Mouse (Mus musculus) neural tube, embryonic 15.5 days (tissue): ENCODE results near the gene Sh3kbp1. TPM values are rescaled to one million over a fixed set of nuclear protein-coding genes. Genes with fewer than 3 reads are reported as not detected.

ENCODE experiments used
- ATAC-seq: fragments of 200-750 bp; cut with Nextera tagmentation; 2 replicates; pipeline ENCODE4 v1.8.0; 2017; ENCODE audit warnings: mild to moderate bottlenecking, moderate TSS enrichment, moderate library complexity; ENCODE audit not compliant: low FRiP score
- H3K27ac ChIP-seq: fragments of 300-500 bp; sonication (generic); replicated peaks from 2 replicates; pipeline ENCODE4 v1.5.1; 2015; ENCODE audit warnings: mild to moderate bottlenecking, inconsistent platforms
- H3K27me3 ChIP-seq: fragments of 300-500 bp; sonication (generic); replicated peaks from 2 replicates; pipeline ENCODE4 v1.6.1; 2015; ENCODE audit warnings: inconsistent platforms
- H3K36me3 ChIP-seq: fragments of 300-500 bp; sonication (generic); 2 replicates; pipeline ENCODE4 v1.6.1; 2015; ENCODE audit warnings: inconsistent platforms
- H3K4me1 ChIP-seq: fragments of 300-500 bp; sonication (generic); 2 replicates; pipeline ENCODE4 v1.6.1; 2015; ENCODE audit warnings: inconsistent platforms
- H3K4me2 ChIP-seq: fragments of 300-500 bp; sonication (generic); 2 replicates; pipeline ENCODE4 v1.6.1; 2015; ENCODE audit warnings: inconsistent platforms, mild to moderate bottlenecking, moderate library complexity
- H3K4me3 ChIP-seq: fragments of 300-500 bp; sonication (generic); replicated peaks from 2 replicates; pipeline ENCODE4 v1.5.1; 2015; ENCODE audit warnings: mild to moderate bottlenecking, inconsistent platforms
- H3K9ac ChIP-seq: fragments of 300-500 bp; sonication (generic); replicated peaks from 2 replicates; pipeline ENCODE4 v1.6.1; 2015; ENCODE audit warnings: mild to moderate bottlenecking, inconsistent platforms
- H3K9me3 ChIP-seq: fragments of 300-500 bp; sonication (generic); replicated peaks from 2 replicates; pipeline ENCODE4 v1.6.1; 2016; ENCODE audit warnings: inconsistent platforms
- WGBS: fragments of 180-500 bp; shearing (Covaris S2); methylation state at CpG from one replicate; pipeline ENCODE4 v1.1.7; 2015; ENCODE audit warnings: mixed read lengths; 5-methylcytosine and 5-hydroxymethylcytosine counted together
- polyA plus RNA-seq: library from polyadenylated mRNA; unstranded; fragments of >200 nt; fragmentation: Nextera tagmentation; extraction: Ambion mirVana; gene quantifications from 2 replicates; pipeline ENCODE4 v1.2.1, GENCODE M21; 2015

Sh3kbp1 gene
- polyA plus RNA-seq, 1 experiment from 2014 or later: 46.2 TPM

DNA sequence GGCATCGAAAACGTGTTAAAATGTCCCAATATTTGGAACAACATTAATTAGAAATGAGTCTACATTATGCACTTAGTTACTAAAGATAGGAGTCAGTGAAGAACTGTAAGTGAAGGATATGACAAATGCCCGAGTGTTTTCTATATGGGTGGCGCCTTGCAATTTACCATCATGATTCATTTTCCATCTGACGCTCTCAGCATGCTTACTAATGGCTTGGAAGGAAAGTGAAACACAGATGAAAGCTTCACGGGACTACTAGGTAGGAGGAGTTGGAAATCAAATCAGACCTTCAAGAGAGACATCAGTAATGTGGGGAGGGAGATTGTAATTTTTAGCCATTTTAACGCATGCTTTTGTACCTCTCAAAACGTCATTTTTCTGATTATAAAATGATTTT lies 223.7 kb downstream of the Sh3kbp1 start:
- H3K4me2 ChIP-seq: no peak overlapping the region
- no peaks in the 10 kb centered on the region for H3K9me3 ChIP-seq
- peaks cover 6% of the 10 kb centered on the region; the same call in 1 of the 2 replicates for H3K27me3 ChIP-seq
- no peaks in the 10 kb centered on the region for H3K36me3 ChIP-seq
- 84% methylated on average over 8 of the region's 8 CpGs for WGBS
- H3K4me1 ChIP-seq: no peaks in the 10 kb centered on the region
- H3K9ac ChIP-seq: no peak overlapping the region
- ATAC-seq: no peak
- no peak overlapping the region for H3K27ac ChIP-seq
- no peak overlapping the region for H3K4me3 ChIP-seq

DNA sequence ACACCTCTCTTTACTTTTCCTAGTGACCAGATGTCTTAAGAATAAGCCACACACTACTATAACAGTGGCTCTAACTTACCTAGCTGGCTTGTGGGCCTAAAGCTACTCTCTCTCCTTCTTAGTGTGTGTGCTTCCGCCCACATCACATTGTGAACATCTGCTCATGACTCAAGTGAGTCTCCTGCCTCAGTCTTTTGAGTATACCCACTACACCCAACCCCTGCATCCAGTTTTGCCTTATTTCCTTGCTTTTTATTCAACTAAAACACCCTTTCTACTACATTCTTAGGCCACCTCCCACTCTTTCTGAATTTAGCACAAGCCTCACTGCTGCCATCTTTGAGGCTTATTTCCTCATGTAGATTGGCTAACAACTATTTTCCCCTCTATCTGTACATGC lies 229.8 kb downstream of the Sh3kbp1 start:
- 89% methylated on average over 1 of the region's 1 CpGs for WGBS
- no peaks in the 10 kb centered on the region for H3K4me1 ChIP-seq
- no peak overlapping the region for H3K4me3 ChIP-seq
- no peak for ATAC-seq
- H3K9me3 ChIP-seq: no peaks in the 10 kb centered on the region
- H3K27ac ChIP-seq: no peak overlapping the region
- H3K4me2 ChIP-seq: no peak overlapping the region
- H3K27me3 ChIP-seq: 0 out of 2 replicates have a peak, but pooled peaks cover 9% of the 10 kb centered on the region
- H3K9ac ChIP-seq: no peak overlapping the region
- no peaks in the 10 kb centered on the region for H3K36me3 ChIP-seq

DNA sequence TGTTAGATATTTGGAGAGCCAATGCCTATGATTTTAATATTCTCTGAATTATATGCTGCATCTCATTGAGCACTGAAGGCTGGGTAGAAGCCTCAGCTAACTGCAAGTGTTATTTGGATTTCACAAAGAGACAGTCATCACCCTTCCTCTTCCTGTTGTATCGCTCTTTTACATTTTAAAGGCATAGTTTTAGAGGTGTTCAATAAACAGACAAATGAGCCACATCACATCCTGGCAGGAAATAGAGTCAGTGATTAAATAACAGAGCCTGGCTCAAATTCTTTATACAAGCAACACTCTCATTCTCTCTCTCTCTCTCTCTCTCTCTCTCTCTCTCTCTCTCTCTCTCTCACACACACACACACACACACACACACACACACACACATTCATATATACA lies 231.1 kb downstream of the Sh3kbp1 start:
- no peaks in the 10 kb centered on the region for H3K4me1 ChIP-seq
- no peak overlapping the region for H3K4me3 ChIP-seq
- ATAC-seq: no peak
- 0 out of 2 replicates have a peak, but pooled peaks cover 6% of the 10 kb centered on the region for H3K27me3 ChIP-seq
- WGBS: 90% methylated on average over 1 of the region's 1 CpGs
- H3K4me2 ChIP-seq: no peak overlapping the region
- H3K9ac ChIP-seq: no peak overlapping the region
- H3K9me3 ChIP-seq: no peaks in the 10 kb centered on the region
- H3K27ac ChIP-seq: no peak overlapping the region
- no peaks in the 10 kb centered on the region for H3K36me3 ChIP-seq

DNA sequence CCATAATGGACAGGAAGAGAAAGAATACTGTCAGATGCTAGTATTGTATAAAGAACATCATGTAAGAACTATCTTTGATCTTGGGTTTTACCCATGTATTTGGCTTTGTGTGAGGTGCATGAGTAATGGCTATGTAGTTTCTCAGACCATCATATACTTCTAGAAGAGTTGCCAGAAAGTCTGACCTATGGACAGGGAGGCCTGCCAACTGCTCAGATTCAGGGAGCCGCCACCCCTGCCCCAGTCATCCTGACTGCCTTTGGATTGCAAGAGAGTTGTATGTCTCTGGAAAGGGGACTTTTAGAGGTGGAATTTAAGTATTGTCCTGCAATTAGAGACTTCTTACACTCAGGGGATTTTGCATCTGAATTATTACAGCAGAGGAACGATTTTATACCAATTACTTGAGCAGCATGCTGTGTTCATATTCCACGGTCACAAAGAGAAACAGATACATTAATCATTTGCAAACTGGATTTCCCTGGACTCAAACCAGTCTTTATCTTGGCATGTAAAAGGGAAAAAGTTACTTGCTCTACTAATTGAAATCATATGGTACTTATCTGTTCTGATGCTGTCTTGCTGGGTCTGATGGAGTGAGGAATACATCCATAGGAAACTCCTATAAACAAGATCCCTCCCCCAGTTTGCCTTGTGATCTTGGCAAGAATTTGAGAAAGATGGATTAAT lies 233.9 kb downstream of the Sh3kbp1 start:
- H3K36me3 ChIP-seq: no peaks in the 10 kb centered on the region
- ATAC-seq: no peak
- no peak overlapping the region for H3K9ac ChIP-seq
- no peak overlapping the region for H3K4me2 ChIP-seq
- H3K4me3 ChIP-seq: no peak overlapping the region
- H3K9me3 ChIP-seq: no peaks in the 10 kb centered on the region
- H3K27ac ChIP-seq: no peak overlapping the region
- H3K27me3 ChIP-seq: 0 out of 2 replicates have a peak, but pooled peaks cover 7% of the 10 kb centered on the region
- H3K4me1 ChIP-seq: no peaks in the 10 kb centered on the region
- WGBS: 61% methylated on average over 3 of the region's 3 CpGs

DNA sequence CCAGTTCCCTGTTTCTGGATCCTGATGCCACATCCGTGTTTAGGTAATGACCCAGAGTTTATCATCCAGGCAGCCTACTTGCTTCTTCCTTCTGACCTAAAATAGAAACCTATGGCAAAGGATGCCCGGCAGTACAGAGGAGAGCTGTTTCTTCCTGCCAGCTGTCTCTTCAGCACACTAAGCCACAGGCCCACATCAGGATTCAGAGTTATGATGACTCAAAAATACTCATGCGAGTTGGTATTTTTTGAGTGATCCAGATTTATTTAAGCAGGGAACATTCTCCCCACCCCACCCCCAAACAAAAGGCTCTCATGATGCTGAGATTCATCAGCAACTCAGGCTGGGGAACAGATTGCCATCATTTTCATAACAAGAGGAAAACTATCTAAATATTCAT lies 240.6 kb downstream of the Sh3kbp1 start:
- 0 out of 2 replicates have a peak, but pooled peaks cover 6% of the 10 kb centered on the region for H3K27me3 ChIP-seq
- 85% methylated on average over 3 of the region's 3 CpGs for WGBS
- no peaks in the 10 kb centered on the region for H3K4me1 ChIP-seq
- no peak overlapping the region for H3K4me3 ChIP-seq
- H3K27ac ChIP-seq: no peak overlapping the region
- no peaks in the 10 kb centered on the region for H3K36me3 ChIP-seq
- H3K9me3 ChIP-seq: no peaks in the 10 kb centered on the region
- no peak for ATAC-seq
- no peak overlapping the region for H3K4me2 ChIP-seq
- no peak overlapping the region for H3K9ac ChIP-seq

DNA sequence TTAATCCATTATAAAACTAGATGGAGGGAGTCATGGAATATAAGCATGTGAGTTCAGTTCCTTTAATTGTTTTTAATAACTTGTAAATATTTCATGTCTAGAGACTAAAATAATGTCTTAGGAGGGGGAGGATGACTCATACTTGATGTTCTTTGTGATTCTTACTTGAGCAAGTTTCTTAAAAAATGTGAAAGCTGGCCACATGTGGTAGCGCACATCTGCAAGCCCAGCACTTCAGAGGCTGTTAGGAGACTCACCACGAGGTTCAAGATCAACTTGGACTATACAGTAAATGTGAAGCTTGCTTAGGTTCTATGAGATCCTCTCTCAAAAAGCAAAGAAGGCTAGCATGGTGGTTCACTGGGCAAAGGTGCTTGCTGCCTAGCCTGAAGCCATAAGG lies 245.4 kb downstream of the Sh3kbp1 start:
- no peaks in the 10 kb centered on the region for H3K4me1 ChIP-seq

DNA sequence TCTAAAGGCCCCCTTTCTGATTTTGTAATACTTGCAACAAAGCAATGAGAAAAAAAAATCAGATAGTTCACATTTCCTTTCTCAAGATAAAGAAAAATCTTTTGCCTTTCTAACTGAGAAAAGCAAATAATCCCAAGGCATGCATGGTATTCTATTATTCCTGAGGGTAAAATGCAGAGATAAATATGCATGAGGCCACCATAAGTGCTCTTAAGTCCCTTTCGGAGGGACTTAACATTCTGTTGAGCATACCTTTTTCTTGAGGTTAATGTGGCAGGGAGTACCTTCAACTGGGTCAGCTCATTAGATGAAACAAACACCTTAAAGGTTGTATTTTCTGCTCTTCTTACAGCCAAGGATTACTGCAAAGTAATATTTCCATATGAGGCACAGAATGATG lies 250.7 kb downstream of the Sh3kbp1 start:
- Histone ChIP-seq H3K9me3 (no peaks in the 10 kb centered on the region), H3K9ac (no peak overlapping the region), H3K4me3 (no peak overlapping the region), H3K4me2 (no peak overlapping the region), H3K4me1 (no peaks in the 10 kb centered on the region), H3K27ac (no peak overlapping the region), H3K27me3 (0 out of 2 replicates have a peak, but pooled peaks cover 8% of the 10 kb centered on the region), H3K36me3 (no peaks in the 10 kb centered on the region)
- 61% methylated on average over 1 of the region's 1 CpGs for WGBS
- no peak for ATAC-seq

More for the DNA sequence above, 245.4 kb downstream of the Sh3kbp1 start:
- Histone ChIP-seq H3K27me3 (0 out of 2 replicates have a peak, but pooled peaks cover 5% of the 10 kb centered on the region), H3K9ac (no peak overlapping the region), H3K27ac (no peak overlapping the region), H3K9me3 (no peaks in the 10 kb centered on the region), H3K4me2 (no peak overlapping the region), H3K36me3 (no peaks in the 10 kb centered on the region), H3K4me3 (no peak overlapping the region)
- no peak for ATAC-seq
- 86% methylated on average over 2 of the region's 2 CpGs for WGBS

DNA sequence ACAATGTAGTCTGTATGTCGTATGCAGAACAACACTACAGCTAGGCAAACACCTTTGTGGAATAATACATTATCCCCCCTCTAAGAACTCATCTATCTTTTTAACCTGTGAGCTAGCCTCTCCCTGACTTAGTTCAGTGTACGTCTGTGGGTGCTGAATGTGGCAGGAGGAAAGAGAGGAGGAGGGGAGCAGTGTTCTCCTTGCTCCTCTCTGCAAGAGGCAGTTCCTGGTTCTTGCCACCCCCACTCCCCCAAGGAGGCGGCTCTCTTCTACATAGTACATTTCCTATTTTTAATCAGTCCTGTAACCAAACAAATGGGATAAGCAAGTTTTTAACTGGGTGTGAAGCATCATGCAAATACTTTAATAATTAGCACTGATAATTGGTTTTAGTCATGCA lies 252.4 kb downstream of the Sh3kbp1 start:
- no peak for ATAC-seq
- Histone ChIP-seq H3K9me3 (no peaks in the 10 kb centered on the region), H3K27ac (no peak overlapping the region), H3K4me2 (no peak overlapping the region), H3K4me1 (no peaks in the 10 kb centered on the region), H3K9ac (no peak overlapping the region), H3K27me3 (0 out of 2 replicates have a peak, but pooled peaks cover 11% of the 10 kb centered on the region), H3K4me3 (no peak overlapping the region), H3K36me3 (no peaks in the 10 kb centered on the region)
- WGBS: 62% methylated on average over 3 of the region's 3 CpGs

DNA sequence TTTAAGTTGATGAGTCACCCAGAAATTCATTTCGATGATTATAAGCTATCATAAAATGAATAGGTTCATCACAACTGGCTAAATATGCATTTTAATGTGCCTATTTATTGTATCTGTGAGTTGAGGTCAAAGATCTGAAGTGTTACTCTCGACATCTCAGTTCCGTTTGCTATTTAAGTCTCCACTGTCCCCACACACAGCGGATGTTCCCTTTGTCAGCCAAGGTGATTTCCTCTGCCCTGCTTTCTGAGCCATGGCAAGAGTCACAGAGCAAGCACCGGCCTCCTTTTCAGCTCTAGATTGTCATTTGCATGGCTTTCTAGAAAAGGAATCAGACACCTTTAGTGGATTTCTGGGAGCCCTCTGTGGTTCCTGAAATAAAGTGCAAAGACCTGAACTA lies 254.5 kb downstream of the Sh3kbp1 start:
- no peak for ATAC-seq

DNA sequence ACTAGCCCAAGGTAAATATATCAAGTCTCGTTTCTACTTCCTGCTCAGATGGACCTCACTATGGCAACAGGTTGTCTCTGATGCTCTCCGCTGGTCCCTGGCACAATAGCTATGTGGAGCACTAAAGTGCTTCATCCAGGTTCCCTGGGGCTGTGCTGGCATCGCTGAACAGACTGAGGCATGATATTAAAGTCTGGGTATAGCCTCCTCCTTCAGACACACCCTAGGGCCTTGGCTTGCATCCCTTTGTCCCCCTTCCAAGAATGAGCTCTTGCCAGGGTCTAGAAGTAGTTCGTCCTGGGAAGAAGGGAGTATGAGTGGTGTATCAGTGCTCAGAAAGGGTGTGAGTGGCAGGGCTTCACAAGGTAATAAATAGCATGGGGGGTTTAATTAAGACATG lies 269.5 kb downstream of the Sh3kbp1 start:
- Histone ChIP-seq H3K4me2 (no peak overlapping the region), H3K9me3 (no peaks in the 10 kb centered on the region), H3K9ac (no peak overlapping the region), H3K4me3 (no peak overlapping the region), H3K4me1 (no peaks in the 10 kb centered on the region), H3K27me3 (peaks cover 18% of the 10 kb centered on the region; the same call in 1 of the 2 replicates), H3K27ac (no peak overlapping the region), H3K36me3 (no peaks in the 10 kb centered on the region)
- WGBS: 68% methylated on average over 4 of the region's 4 CpGs
- ATAC-seq: no peak

More for the DNA sequence above, 254.5 kb downstream of the Sh3kbp1 start:
- no peak overlapping the region for H3K4me3 ChIP-seq
- H3K27me3 ChIP-seq: peaks cover 11% of the 10 kb centered on the region; the same call in 1 of the 2 replicates
- H3K4me2 ChIP-seq: no peak overlapping the region
- H3K36me3 ChIP-seq: no peaks in the 10 kb centered on the region
- no peak overlapping the region for H3K27ac ChIP-seq
- no peaks in the 10 kb centered on the region for H3K4me1 ChIP-seq
- no peak overlapping the region for H3K9ac ChIP-seq
- H3K9me3 ChIP-seq: no peaks in the 10 kb centered on the region
- WGBS: 75% methylated on average over 5 of the region's 5 CpGs

DNA sequence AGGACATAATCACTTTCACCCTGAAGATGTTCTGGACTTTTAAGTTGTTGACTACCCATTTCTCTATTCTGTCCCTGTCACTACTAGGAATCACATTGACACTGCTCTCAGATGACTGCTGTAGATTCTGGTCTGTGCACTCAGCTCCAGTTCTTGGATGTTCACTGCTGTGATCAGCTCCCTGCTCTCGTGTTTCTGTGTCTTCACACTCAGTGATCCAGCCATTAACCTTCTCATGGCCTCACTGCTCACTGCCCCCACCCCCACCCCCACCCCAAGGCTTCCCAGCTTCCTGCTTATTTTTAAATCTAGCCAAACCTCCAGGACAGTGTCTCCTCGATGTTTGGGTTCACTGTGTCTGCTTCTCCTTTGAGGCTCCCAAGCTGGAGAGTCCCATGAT lies 271.0 kb downstream of the Sh3kbp1 start:
- H3K9ac ChIP-seq: no peak overlapping the region
- no peaks in the 10 kb centered on the region for H3K4me1 ChIP-seq
- no peaks in the 10 kb centered on the region for H3K36me3 ChIP-seq
- H3K9me3 ChIP-seq: no peaks in the 10 kb centered on the region
- WGBS: 57% methylated on average over 2 of the region's 2 CpGs
- H3K27me3 ChIP-seq: peaks cover 13% of the 10 kb centered on the region; the same call in 1 of the 2 replicates
- ATAC-seq: no peak
- no peak overlapping the region for H3K27ac ChIP-seq
- H3K4me2 ChIP-seq: no peak overlapping the region
- no peak overlapping the region for H3K4me3 ChIP-seq

DNA sequence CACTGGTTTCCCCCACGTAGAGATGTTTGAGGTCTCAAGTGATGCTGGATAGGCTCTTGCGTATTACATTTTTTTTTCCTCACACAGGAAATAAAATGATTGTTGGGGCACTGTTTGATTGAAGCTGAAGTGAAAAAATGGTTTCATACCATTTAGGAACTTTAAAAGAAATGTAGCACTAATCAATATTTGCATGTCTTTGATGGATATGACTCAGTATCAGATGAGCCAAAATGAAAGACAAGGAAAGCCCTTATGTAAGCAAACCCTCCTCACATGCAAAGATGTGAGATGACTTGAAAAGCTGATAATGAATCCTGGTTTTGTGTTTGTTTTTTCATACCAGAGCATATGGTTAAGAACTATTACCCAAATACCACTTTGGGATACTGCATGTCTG lies 272.0 kb downstream of the Sh3kbp1 start:
- peaks cover 13% of the 10 kb centered on the region; the same call in 1 of the 2 replicates for H3K27me3 ChIP-seq
- ATAC-seq: no peak

More for the DNA sequence above, 272.0 kb downstream of the Sh3kbp1 start:
- WGBS: 91% methylated on average over 2 of the region's 2 CpGs
- Histone ChIP-seq H3K4me2 (no peak overlapping the region), H3K9ac (no peak overlapping the region), H3K4me1 (no peaks in the 10 kb centered on the region), H3K9me3 (no peaks in the 10 kb centered on the region), H3K36me3 (no peaks in the 10 kb centered on the region), H3K27ac (no peak overlapping the region), H3K4me3 (no peak overlapping the region)
